Mouse (Mus musculus) liver, embryonic 14.5 days (tissue): ENCODE measurements around the gene Gpr156. TPM values are rescaled to one million over a fixed set of nuclear protein-coding genes. Genes with fewer than 3 reads are reported as not detected.

ENCODE experiments used
- ATAC-seq: fragments of 200-750 bp; cut with Nextera tagmentation; 2 replicates; pipeline ENCODE4 v1.8.0; 2017; ENCODE audit warnings: moderate number of reproducible peaks, mild to moderate bottlenecking, moderate library complexity; ENCODE audit not compliant: insufficient read depth
- DNase-seq, 3 experiments: peaks; one replicate each; pipeline ENCODE4 v3.0.0-alpha.2; 2012 to 2013; ENCODE audit warnings: low read depth in 3 of 3, low spot score in 3 of 3
- H3K27ac ChIP-seq: fragments of 300-500 bp; sonication (generic); 2 replicates; pipeline ENCODE4 v1.5.1; 2014; ENCODE audit warnings: moderate library complexity, mild to moderate bottlenecking, control low read depth, inconsistent platforms
- H3K27me3 ChIP-seq: fragments of 300-500 bp; sonication (generic); 2 replicates; pipeline ENCODE4 v1.6.1; 2014; ENCODE audit warnings: mild to moderate bottlenecking, low read length, moderate library complexity; ENCODE audit not compliant: control insufficient read depth, insufficient read depth
- H3K36me3 ChIP-seq: fragments of 300-500 bp; sonication (generic); replicated peaks from 2 replicates; pipeline ENCODE4 v1.6.1; 2014; ENCODE audit warnings: low read depth; ENCODE audit not compliant: control insufficient read depth, insufficient read depth
- H3K4me1 ChIP-seq, 2 experiments: fragments of 200-500 bp in 1 of 2; fragments of 300-500 bp in 1 of 2; sonication (generic) in 1 of 2; replicated peaks; 2 replicates each; pipeline ENCODE4 v1.6.1; 2012 to 2014; ENCODE audit warnings: antibody characterized with exemption in 1 of 2, inconsistent platforms in 1 of 2, low read length in 1 of 2; ENCODE audit not compliant: control insufficient read depth in 2 of 2, insufficient read depth in 2 of 2
- H3K4me2 ChIP-seq: fragments of 300-500 bp; sonication (generic); 2 replicates; pipeline ENCODE4 v1.6.1; 2014; ENCODE audit warnings: low read depth, mild to moderate bottlenecking, control low read depth, moderate library complexity
- H3K4me3 ChIP-seq, 2 experiments: fragments of 200-500 bp in 1 of 2; fragments of 300-500 bp in 1 of 2; sonication (generic) in 1 of 2; 2 replicates each; pipeline ENCODE4 v1.5.1; 2012 to 2014; ENCODE audit warnings: low read depth in 2 of 2, low read length in 2 of 2, mild to moderate bottlenecking in 2 of 2, control low read depth in 1 of 2, inconsistent platforms in 1 of 2, moderate library complexity in 1 of 2; ENCODE audit not compliant: insufficient read depth in 1 of 2
- H3K9ac ChIP-seq: fragments of 300-500 bp; sonication (generic); replicated peaks from 2 replicates; pipeline ENCODE4 v1.6.1; 2014; ENCODE audit warnings: mild to moderate bottlenecking, control low read depth, moderate library complexity
- H3K9me3 ChIP-seq: fragments of 300-500 bp; sonication (generic); 2 replicates; pipeline ENCODE4 v1.6.1; 2016; ENCODE audit warnings: low read length, mixed read lengths; ENCODE audit not compliant: control insufficient read depth
- CTCF ChIP-seq: IDR thresholded peaks from 2 replicates; pipeline ENCODE4 v1.5.1; 2016; ENCODE audit warnings: antibody characterized with exemption, low read depth, control low read depth
- EP300 ChIP-seq: IDR thresholded peaks from 2 replicates; pipeline ENCODE4 v1.6.1; 2016; ENCODE audit warnings: antibody characterized with exemption, low read depth
- WGBS: fragments of 180-500 bp; shearing (Covaris S2); extraction: QIAGEN DNeasy Blood & Tissue Kit; methylation state at CpG from one replicate; pipeline ENCODE4 v1.1.7; 2014; ENCODE audit not compliant: insufficient replicate concordance; 5-methylcytosine and 5-hydroxymethylcytosine counted together
- polyA plus RNA-seq, 2 experiments: library from polyadenylated mRNA; depleted of rRNA in 1 of 2; stranded (reverse) in 1 of 2; unstranded in 1 of 2; fragments of >200 nt; fragmentation: Nextera tagmentation in 1 of 2; extraction: Ambion mirVana in 1 of 2; gene quantifications; 2 replicates each; pipeline versions ENCODE4 v1.2.1 to v1.2.3; 2012 to 2014

The Gpr156 gene
- polyA plus RNA-seq, 2 experiments = 0.01 TPM; not detected in 1

DNA sequence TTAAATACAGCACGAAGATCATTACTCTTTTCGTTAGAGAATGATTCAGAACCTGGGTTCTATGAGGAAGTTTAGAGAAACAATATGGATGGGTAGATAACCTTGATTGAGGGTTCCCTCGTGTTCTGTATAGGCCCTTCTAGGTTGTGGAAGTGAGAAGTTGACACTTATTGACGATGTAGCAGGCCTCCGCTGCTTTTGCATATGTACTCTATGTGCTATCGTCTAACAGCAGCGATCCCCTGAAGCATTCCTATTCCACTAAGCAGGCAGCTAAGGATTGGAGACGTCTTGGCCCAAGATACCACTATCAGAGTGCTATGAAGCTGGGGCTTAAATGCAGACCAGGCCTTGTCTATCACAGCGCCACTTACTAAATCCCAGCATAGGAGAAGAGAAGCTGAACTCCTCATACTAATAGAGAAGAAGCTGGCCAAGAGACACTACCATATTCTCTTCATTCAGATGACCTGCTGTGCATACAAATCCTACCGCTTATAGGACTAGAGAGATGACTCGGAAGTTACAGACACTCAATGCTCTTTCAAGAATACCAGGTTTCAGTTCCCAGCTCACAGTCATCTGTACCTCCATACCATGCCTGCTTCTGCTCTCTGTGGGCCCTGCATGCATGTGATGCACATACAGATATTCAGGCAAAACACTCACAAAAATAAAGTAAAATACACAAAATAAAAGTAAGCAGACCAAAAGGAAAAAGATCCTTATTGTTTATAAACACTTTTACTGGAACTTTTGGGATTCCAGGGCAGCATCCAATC is 23.0 kb downstream of the Gpr156 start:
- DNase-seq (no peak), ATAC-seq (no peak)
- H3K4me1 ChIP-seq = no peaks in the 10 kb centered on the region
- H3K36me3 ChIP-seq = no peaks in the 10 kb centered on the region
- H3K9ac ChIP-seq = no peak overlapping the region
- H3K4me2 ChIP-seq = no peak overlapping the region
- no peaks in the 10 kb centered on the region for H3K27me3 ChIP-seq
- H3K4me3 ChIP-seq = no peak overlapping the region
- TF ChIP-seq EP300 = no peak
- no peak overlapping the region for H3K27ac ChIP-seq
- WGBS = 57% methylated on average over 11 of the region's 11 CpGs
- no peaks in the 10 kb centered on the region for H3K9me3 ChIP-seq

DNA sequence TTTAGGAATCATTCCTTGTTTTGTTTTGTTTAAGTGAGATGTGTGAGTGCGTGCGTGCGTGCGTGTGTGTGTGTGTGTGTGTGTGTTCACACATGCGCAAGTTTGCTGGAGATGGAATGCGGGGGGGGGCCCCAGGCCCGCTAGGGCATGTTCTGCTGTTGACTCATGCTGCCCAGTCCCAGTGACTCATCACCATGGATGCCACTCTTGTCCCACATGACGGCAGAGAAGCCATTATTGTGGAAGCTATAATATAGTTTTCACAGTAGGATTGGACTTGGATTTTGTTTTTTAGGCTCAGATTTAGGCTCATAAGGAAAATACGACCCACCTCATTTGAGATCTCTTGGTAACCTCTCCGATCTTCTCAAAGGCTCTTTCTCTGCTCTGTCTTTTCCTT is 24.0 kb downstream of the Gpr156 start:
- no peak overlapping the region for H3K4me2 ChIP-seq
- no peak for TF ChIP-seq CTCF
- no peak for TF ChIP-seq EP300
- H3K36me3 ChIP-seq = no peaks in the 10 kb centered on the region
- ATAC-seq (no peak), DNase-seq (no peak)
- no peak overlapping the region for H3K9ac ChIP-seq
- H3K27ac ChIP-seq = no peak overlapping the region
- no peak overlapping the region for H3K4me3 ChIP-seq
- H3K4me1 ChIP-seq = no peaks in the 10 kb centered on the region; a peak in 1 of 4 replicates
- H3K27me3 ChIP-seq = no peaks in the 10 kb centered on the region
- WGBS = 76% methylated on average over 10 of the region's 10 CpGs
- no peaks in the 10 kb centered on the region for H3K9me3 ChIP-seq

DNA sequence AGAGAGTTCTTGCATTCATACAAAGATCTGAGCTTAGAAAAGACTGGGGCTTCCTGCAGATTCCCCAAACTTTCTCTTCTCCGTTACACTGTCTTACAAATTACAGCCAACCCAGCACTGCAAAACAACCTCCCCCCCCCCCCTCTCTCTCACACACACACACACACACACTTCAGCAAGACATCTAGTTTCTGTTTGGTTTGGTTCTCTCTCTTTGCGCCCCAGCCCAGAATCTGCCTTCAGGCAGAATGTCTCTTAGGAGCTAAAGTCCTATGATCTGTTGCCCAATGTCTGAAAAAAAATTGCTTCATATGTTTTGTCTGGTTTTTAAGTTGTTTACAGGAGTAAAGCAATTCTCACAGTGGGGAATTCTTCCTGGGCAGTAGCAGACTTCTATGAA is 27.4 kb downstream of the Gpr156 start:
- ATAC-seq = no peak
- no peak for DNase-seq
- H3K4me1 ChIP-seq = no peaks in the 10 kb centered on the region; a peak in 1 of 4 replicates
- no peaks in the 10 kb centered on the region for H3K27me3 ChIP-seq
- H3K4me2 ChIP-seq = no peak overlapping the region
- no peak overlapping the region for H3K9ac ChIP-seq
- H3K9me3 ChIP-seq = no peaks in the 10 kb centered on the region
- no peak overlapping the region for H3K4me3 ChIP-seq
- H3K27ac ChIP-seq = no peak overlapping the region
- TF ChIP-seq EP300 (no peak), CTCF (no peak)
- no peaks in the 10 kb centered on the region for H3K36me3 ChIP-seq
- 43% methylated on average over 2 of the region's 2 CpGs for WGBS

DNA sequence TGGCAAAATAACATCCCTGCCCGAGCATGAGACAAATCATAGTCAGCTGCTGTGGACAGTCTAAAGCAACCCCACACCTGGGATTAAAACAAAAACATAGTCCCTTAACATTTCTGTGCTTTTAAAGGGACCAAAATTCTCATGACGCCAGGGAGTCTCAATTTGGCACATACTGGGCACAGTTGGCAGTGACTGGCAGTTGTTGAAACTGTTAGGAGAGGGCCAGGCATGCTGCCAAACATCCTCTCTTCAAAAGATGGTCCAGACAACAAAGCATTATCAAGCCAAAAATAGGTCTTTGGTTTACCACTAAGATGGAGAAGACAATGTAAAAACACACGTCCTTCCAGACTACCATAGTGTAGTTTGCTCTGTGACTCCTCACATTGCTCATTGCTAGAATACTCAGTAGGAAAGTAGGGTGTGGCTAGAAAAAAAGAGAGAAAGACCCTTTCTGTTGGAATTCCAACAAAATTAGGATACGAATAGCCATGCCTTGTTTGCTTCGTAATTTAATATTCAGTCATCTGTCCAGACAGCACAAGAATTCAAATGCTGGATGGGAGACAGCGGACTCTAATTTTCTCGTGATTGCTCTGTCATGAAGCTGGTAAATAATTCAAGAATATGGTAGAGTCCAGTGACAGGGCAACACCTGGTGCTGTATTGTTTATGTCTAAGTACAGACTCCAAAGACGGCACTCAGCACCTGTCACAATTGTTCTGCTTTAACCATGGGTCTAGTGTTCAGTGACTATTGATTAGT is 28.9 kb downstream of the Gpr156 start:
- H3K4me2 ChIP-seq = no peak overlapping the region
- no peaks in the 10 kb centered on the region for H3K36me3 ChIP-seq
- WGBS = 58% methylated on average over 8 of the region's 8 CpGs
- H3K9ac ChIP-seq = no peak overlapping the region
- H3K4me3 ChIP-seq = no peak overlapping the region
- TF ChIP-seq CTCF (no peak), EP300 (no peak)
- no peaks in the 10 kb centered on the region for H3K27me3 ChIP-seq
- no peak for DNase-seq
- no peak overlapping the region for H3K27ac ChIP-seq
- H3K9me3 ChIP-seq = no peaks in the 10 kb centered on the region
- no peak for ATAC-seq
- no peaks in the 10 kb centered on the region; a peak in 1 of 4 replicates for H3K4me1 ChIP-seq

DNA sequence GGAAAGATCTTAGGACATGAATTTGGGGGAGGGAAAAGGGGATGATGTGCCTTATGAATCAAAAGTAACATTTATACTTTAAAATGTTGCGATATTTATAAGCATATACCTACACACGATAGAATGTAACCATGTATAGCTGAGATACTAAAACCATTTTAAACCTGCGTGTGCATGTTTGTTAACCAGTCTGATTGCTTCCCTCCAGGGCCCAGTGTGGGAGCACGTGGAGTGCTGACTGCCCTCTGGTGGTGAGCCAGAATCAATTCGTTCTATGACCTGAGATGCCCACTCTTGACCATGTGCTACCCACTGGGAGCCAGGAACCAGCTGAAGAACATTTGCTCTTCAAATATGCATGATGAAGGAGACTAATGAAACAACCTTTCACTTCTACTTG is 30.9 kb downstream of the Gpr156 start:
- Histone ChIP-seq H3K9me3 (no peaks in the 10 kb centered on the region), H3K4me3 (no peak overlapping the region), H3K4me2 (no peak overlapping the region), H3K27ac (no peak overlapping the region), H3K36me3 (no peaks in the 10 kb centered on the region), H3K9ac (no peak overlapping the region), H3K27me3 (no peaks in the 10 kb centered on the region), H3K4me1 (no peaks in the 10 kb centered on the region; a peak in 1 of 4 replicates)
- 25% methylated on average over 5 of the region's 5 CpGs for WGBS
- no peak for ATAC-seq
- no peak for DNase-seq
- TF ChIP-seq EP300 = no peak
- TF ChIP-seq CTCF = peak; percentile 79
